Mouse (Mus musculus) gastrocnemius, postnatal 36 days (tissue): ENCODE data around the gene Cpz. TPM values are rescaled to one million over a fixed set of nuclear protein-coding genes. Genes with fewer than 3 reads are reported as not detected.

ENCODE experiments used
- DNase-seq, 2 experiments: peaks; one replicate each; pipeline ENCODE4 v3.0.0; 2022
- intact Hi-C: fragments of 180-260 bp; cut with DNase I; formaldehyde crosslinking; loops from one replicate; pipeline ENCODE4 v1.15.1; 2025
- long read RNA-seq, 2 experiments: library from polyadenylated mRNA; stranded (forward); transcript quantifications; one replicate each; pipeline ENCODE4 v2.0.0; 2021
- total RNA-seq, 2 experiments: library from RNA; stranded (reverse); gene quantifications; 2 replicates each; pipeline ENCODE4 v1.2.3; 2021

Cpz gene
- 1 to 10 TPM in 1 of 2 experiments, under 1 TPM in 1; 0.92 to 1.4 TPM for total RNA-seq
- long read RNA-seq, experiment 1 = 0 reads
- long read RNA-seq, experiment 2, partial matches to known transcripts = 1 of 1 reads
- long read RNA-seq, experiment 2, other reads (novel, unspliced or antisense) = 0 of 1 reads

DNA sequence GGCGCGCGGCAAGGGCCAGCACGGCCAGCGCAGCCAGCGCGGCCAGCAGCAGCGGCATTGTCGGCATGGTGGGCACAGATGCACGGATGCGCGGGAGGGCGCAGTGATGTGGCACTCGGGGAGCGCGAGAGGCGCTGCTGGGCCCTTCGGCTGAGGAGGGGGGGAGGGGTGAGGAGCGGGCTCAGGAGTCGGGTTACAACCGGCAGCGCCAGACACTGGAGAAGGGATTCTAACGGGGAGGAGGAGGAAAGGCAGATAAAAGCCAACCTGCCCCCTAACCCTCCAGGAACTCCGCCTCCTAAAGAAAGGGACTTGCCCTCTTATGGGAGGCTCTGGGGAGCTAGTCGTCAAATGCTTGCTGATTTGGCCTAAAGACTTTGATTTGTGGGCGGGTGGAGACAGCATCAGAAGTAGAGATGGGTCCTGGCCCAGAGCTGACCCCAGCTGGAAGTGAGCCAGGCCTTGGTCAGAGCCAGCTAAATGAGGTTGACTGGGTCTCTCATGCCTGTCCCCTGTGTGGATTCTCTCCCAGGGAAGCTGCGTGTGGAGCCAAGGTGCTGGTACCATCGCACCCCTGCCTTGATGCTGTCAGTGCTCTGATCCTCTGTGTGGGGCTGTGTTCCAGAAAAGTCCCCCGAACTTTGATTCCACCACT is at the start of gene Cpz:
Gene Cpz, minus strand, starts transcription at position 230 of the 655 bp plus-strand sequence.
- DNase-seq = no peak
- intact Hi-C loops = loop anchor here (1.0 kb wide), 1 partner anchor 38 kb away; no protein-coding TSS in a partner anchor

DNA sequence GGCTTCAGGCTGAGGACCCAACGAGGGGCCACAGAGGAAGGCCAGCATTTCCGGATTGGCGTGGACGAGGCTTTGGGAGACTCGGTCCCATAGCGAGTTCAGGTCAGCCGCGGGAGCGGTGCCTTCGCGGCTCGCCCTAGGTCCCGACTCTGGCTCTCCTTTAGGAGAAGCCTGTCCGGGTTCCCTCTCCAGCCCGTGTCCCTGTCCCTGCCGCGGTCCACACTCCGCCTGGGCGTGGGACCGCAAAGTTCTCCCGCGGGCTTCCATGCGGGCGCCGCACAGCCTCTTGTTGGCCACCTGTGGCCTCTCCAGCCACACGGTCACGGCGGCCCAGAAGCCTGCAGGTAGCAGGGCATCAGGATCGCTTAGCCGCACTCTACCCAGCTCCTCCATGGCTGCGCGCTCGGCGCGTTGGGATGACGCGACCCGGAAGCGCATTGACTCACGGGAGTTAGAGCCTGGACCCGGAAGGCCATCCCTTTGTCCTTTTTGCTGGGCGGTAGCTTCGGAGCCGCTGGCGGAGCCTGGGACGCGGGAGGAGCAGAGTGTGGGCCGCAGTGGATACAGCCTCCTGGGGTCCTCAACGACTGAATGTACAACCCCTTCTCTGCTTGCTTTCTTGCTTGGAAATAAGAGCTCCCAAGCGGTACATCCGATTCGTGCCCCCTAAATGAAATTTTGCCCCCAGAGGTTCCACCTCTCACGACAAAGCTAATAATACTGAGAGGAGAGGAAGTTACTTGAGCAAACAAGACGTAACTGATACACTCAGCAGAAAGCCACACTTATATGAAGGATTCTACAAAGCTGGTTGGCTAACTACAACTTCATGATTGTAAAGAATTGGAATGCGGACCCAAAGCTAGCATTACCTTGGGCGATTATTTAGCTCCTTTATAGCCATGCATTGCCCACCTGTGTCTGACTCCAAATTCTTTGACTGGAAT is 49.4 kb upstream of the Cpz start, which contains the start of gene Trmt44:
Gene Trmt44, minus strand, starts transcription at position 418 of the 947 bp plus-strand sequence.
- intact Hi-C loops = no loop called here
- peak; percentile 86 to 87 for DNase-seq

DNA sequence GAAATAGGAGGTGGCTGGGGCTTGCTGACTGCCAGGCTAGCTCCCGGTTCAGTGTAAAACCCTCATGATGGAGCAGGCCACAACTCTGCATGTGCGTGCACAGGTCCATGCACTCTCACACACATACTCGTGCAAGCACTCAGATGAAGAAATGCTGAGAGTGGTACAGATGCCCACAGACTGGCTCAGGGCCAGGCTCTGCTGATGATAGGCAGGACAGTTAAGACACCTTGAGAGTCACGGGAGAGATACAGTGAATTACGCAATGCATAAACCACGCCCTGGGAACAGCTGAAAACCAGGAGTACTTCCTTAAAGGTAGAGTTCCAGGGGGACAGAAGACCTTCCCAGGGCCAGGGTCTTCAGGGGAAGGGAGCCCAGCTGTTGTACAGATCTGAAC is 46.0 kb upstream of the Cpz start:
- intact Hi-C loops = no loop called here
- no peak for DNase-seq

DNA sequence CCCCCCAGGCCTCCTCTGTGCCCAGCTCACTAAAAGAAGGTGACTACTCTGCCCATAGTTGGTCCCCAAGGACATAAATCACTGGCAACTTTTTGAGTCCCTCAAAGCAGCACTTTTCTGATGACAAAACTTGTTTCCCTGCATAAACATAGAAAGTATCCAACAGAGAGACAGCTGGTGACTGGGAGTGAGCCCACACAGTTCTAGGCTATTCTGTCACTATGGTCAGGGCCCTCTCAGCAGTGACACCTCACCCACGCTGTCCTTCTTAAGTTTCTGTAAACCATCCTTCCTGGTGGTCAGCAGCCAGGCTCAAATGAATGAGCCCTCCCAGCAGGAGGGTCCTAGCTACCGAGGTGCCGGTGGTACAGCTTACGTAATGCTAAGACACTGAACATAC is 41.1 kb upstream of the Cpz start:
- DNase-seq = no peak
- intact Hi-C loops = no loop called here

DNA sequence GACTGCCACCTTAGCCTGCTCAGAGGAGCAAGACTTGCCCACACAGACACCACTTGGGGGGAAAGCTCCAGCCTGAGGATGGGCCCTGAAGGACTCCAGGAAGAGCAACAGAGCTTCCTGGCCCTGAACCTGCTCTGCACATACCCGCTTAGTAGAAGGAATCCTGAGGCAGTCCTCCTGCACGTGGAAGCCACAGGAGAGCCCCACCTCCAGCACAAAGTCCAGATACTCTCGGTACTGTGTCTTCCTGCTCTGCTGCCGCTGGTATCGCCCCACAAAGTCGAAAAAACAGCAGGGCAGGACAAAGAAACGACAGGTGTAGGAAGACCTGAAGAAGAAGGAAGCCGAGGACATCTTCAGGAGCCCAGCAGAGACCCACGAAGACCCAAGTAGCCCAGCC is 39.7 kb upstream of the Cpz start:
- no peak for DNase-seq
- intact Hi-C loops = no loop called here

DNA sequence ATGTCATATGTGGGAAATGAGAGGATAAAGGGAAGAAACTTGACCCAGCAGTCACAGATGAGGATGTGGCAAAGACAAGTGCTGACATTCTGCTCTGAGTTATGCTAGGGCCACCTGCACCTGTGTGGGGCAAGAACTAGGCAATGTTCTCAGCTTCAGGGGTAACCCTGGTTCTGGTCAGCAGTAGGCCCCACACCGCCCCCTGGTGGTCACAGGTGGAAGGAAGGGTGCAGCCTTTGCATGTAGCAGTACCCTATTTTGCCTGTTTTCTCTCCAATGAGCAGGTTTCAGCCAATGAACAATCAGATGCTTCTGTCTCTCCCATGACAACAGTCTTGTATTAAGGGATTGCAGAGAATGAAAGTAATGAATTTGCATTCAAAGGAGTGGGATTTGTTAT is 38.0 kb upstream of the Cpz start:
- DNase-seq = peak; percentile 64 to 73
- intact Hi-C loops = loop anchor here (1.0 kb wide), 1 partner anchor 38 kb away; the partner anchor contains the start of gene Cpz

DNA sequence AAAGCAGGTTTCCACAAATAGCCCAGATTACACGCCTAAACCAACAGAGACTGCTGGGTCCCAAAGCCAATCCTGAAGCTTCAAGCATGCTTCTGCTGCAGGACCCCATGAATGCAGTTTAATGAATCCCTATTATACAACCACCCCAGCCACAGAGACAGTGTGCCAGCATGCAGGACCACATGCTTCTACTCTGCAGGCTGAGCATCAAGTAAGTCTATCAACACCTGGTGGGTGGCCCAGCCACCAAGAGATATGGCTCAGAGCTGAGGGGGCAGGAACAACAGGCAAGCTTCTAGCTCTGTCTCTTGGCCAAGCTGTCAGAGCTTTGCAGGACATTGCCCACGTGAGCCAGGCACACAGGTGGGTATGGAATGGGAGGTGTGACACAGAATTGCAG is 37.1 kb upstream of the Cpz start:
- DNase-seq = no peak
- intact Hi-C loops = loop anchor here (1.0 kb wide), 1 partner anchor 37 kb away; the partner anchor contains the start of gene Cpz

DNA sequence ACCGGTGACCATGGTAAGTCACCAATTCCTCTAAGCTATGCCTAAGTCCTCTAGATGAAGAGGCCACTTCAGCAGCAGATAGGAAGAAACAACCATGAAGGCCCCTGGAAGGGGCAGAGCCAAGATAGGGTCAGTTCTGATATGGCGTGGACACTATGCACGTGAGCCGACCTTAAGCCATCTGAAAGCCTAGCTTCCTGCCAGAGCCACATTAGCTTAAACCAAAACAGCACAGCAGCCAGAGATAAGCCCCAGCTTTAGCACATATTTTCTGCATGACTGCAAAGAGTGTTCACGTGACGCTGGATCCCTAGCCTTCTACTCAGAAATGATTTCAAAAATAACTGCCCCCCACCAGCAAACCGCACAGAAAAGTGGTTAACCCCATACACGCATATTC is 33.9 kb upstream of the Cpz start:
- DNase-seq = no peak
- intact Hi-C loops = no loop called here

DNA sequence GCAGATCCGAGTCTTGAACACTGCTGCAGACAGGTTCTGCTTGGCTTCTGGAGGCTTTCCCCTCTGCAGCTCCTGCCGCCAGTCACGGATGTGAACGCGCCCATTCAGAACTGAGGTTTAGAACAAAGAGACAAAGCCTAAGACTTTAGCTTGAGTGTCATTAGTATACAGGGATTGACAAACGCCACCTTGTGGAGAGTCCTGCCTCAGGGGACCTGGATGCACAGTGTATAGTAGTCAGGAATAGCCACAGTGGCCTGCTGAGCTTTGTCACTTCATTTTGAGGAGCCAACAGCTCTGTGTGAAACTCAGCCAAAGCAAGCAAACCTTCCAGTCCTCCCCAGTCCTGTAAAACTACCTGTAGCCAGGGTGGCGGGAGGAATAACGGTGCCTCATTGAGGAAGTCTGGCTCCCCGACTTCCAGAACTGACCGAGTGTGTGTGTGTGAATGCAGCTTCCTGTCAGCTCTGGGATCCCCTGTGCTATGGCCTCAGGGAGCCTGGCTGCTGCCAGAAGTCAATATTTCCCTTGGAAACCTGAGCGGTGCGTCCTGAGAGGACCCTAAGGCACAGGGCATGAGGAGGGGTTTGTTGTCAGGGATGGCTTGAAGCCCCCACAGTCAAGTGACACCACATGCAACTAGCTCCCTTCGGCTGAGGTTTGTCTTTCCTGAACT is 32.6 kb upstream of the Cpz start:
- intact Hi-C loops = no loop called here
- DNase-seq = no peak

DNA sequence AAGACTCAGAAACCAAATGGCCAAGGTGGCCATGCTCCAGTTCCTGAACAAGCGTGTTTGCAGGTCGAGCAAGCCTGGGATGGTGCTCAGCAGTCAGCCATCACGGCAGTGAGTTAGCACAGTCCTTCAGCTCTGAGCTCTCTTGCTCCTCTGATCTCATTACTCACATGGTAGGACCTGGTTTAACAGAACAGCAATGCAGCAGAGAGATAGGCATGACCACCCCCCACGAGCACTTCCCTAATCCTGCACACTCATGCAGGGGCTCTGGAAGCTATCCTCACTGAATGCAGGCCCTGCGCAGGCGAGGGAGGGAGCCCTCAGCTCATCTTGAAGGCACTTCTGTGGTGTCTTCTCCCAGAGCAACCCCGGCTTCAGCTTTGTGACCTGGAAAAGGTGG is 30.9 kb upstream of the Cpz start:
- no peak for DNase-seq
- intact Hi-C loops = no loop called here

DNA sequence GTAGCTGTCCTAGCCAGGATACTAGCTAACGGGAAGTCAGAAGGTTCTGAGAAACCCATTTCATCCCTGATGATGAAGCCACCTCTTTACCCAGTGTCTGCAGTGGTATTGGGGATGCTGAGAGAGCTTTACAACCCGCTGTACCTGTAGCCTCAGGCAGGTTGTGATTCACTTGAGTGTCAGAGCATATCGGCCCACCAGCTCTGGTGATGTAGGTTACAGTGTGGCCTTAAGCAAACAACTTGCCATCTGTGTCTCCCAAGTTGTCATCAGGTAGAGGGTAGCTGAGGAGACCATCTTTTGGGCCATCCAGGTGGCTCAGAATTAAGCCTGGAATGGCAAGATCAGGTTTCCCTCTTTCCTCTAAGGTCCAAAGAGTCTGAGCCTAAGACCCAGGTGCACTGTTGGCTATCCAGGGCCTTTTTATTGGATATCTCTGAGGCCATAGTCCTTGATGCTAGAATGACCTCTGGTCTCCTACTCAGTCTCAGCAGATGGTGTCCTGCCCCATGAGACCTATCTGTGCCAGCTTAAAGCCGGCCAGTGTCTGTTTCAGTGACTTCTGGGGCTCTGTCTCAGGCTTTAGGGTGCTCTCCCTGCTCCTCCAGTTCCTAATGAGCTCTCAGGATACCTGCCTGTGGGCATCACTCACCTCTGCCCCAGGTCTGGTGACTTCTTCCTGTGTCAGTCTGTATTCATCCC is 27.5 kb upstream of the Cpz start:
- intact Hi-C loops = no loop called here
- DNase-seq = no peak

DNA sequence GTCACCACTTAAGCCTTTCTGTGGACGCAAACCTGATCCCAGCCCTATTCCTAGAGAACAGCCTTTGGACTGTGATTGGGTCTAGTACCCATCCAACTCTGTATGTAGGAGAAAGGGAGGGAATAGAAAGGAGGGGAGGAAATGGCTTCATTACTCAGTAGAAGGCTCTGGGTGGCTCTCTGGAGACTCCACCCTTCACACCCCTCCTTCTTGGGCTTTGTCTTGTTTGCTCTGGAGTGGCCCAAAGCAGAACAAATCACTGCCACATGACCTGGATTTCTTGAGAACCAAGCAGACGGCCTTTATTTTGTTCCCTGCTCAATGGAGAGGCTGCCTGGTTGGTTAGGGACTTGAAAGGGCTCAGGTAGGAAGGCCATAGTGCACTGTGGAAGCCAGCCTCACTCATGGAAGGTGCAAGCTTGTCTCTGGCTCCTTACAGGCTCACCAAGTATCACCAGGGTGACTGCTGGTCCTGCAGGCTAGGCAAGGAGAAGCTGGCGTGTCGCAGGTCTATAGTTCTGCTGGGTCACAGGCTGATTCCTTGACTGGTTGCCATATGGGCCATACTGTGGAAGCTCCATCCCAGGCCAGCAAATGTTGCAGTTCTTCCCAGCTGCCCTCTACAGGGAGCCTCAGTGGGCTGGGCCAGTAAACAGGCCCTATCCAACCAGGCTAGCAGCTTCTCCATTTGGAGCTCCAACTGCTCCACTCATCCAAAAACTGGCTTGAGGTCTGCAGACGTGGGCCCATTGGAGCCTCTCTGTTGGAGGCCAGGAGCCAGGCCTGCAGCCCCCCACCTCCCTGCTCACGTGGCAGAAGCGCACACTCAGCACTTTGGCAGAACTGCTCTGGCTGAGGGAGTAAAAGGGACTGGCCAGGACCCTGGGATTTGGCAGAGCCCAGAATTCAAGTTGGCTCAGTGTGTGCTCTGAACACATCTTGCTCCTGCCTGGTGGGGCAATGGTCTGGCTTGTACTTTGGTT is 26.6 kb upstream of the Cpz start:
- intact Hi-C loops = no loop called here
- no peak for DNase-seq

DNA sequence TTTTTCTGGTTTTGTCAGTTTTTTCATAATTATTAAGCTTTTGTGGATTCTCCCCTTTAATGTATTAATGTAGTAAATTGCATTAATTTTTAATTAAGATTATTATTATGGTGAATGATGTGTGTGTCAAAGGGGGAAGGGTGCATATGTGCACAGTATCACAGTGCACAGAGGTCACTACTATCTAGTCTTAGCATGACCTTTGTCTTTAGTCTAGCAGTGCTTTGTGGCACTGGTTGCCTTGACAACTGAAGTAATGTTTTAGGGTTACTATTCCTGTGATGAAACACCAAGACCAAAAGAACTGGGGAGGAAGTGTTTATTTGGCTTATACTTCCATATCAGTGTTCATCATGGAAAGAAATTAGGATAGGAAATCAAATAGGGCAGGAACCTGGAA is 20.6 kb upstream of the Cpz start:
- no peak for DNase-seq
- intact Hi-C loops = no loop called here

DNA sequence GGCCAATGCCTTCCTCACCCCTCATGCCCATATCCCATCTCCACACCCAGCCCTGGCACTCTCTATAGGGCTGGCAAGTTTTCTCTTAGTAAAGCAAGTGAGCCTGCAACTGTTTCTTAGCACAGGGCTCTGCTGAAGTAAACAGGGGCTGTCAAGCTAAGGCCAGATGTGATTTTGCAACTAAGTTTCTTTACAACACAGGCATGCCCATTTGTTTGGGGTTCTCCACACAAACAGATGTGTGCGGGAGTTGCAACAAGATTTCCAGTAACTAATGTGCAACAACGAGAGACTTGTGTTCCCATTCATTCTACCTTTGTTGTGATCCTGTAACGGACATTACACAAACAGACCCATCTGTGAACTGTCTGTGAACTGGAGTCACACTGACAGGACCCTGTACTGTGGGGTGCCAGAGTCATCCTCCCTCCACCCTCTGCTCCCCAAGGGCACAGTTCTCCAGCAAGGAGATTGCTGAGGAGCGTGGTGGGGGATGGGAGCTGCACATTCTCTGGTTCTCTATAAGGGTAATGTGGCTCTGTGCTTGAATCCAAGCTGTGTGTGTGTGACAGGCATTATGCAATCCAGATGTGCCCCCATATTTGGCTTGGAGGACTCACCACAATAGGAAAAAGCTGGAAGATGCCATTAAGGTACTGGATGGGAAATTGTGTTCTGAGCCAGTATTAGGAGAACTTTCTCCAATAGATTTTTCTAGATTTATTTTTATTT is 15.7 kb upstream of the Cpz start:
- DNase-seq = no peak
- intact Hi-C loops = no loop called here

DNA sequence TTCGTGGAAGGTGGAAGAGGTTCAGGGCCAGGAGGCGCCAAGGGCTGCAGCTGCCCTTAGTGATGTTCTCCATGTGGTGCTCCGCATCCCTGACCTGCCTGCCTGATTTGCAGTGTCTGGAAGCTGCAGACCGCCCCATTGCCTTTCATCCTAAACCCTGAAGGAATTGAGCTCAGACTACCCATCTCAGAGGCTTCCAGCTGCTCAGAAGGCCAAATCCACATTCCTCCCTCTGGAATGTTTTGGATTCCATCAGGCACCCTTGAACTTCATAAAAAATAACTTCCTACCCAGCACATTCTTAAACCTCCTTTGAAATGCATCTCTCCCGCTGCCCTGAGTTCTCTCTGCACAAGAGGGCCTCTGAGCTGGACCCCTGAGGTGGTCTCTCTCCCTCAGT is 15.1 kb upstream of the Cpz start:
- no peak for DNase-seq
- intact Hi-C loops = no loop called here

DNA sequence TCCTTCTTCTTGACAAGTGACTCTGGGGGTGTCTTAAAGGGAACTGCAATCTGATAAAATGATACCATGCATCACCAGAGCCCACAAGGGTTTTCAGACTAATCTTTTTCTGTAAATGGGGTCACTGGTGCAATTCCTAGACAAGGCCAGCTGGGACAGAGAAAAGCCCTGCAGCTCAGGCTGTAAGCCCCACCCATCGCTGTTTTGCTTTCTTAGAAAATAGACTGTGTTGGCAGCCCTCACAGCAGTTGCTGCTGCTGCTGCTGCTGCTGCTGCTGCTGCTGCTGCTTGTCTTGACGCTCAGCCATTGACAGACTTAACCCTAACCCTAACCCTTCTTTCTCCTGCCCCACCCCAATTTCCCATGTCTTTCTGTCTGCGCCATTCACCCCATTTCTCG is 14.1 kb upstream of the Cpz start:
- peak in 1 of 2 experiments; percentile 3 for DNase-seq
- intact Hi-C loops = no loop called here

DNA sequence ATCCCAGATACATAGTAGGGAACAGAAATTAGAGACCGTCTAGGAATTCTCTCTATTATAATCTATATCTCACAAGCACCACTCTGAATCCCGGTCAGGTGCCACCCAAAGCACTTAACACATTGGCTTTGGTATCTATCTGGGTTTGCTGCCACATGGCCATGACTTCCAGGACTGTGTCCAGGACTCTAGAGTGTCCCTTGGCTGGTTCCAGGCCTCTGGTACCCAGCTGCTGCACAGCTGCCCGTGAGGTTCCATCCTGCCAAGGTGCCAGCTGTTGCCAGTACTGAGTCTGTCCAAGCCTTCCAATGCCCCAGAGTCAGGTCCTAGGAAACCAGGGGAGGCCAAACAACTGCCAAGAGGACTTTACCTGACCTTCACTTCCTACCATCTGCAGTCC is 12.5 kb upstream of the Cpz start:
- peak in 1 of 2 experiments; percentile 11 for DNase-seq
- intact Hi-C loops = no loop called here

DNA sequence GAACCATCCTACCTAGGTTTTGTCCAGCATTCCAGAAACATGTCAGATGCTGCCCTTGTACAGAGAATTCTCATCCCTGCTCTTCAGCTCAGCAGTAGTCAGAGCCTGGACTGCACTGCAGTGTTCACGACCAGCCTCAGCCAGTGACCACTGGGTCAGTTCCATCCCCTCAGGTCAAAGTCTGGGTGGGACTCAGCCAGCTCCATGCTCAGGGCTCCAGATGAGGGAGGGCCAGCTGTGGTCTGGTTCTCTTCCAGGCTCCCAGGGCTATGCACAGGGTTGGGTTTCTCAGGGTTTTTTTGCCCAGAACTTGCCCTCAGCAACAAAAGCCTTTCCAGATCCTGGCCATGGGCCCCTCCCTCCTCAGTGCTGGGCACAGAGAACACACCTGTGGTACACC is 12.0 kb upstream of the Cpz start:
- DNase-seq = no peak
- intact Hi-C loops = no loop called here
